Mouse (Mus musculus): ENCODE results near the gene Ppwd1. TPM values are rescaled to one million over a fixed set of nuclear protein-coding genes. Genes with fewer than 3 reads are reported as not detected.

Ppwd1 gene
- polyA plus RNA-seq, 1 experiment, result 1.8 TPM

DNA sequence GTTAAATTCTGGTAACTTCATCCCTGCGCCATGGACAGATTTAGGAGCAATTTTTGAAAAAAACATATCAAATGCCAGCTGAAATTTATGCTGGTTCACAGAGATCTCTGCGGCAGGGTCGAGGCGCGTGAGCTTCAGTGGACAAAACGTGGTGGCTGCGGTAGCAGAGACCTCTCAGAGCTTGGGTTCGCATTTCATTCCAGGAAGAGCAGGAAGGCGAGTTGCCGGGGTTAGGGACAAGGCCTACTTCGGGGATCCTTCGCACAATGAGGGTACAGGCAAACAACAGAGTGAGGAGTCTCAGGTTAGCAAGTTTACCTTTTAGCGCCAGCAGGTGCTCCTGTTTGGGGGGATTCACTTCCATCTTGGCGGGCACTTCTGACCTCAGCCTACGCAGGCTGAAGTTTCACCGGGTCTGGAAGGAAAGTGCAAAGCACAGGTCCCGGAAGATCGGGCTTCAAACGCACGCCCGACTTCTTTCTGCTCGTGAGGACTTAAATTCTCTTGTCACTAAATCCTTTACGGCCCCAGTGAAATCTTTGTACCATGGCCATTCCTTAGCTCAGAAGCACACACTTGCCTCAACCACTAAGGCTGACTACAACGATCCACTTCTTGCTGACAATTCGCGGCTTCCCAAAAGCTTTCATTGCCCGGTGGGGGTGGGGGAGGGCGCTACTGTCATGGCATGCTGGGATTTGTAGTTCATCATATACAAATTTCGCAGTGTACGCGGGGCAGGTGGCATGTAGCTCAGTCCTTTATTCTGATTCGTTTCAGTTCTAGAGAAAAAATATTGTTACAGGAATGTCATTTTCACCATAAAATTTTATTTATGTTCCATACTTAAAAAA is 50.6 kb downstream of the Ppwd1 start, which contains the start of gene Trappc13:
Trappc13 (minus strand) TSS at position 674 of the 854 bp plus-strand sequence.
- H3K4me3 ChIP-seq (replicated peaks), result peak within 1 kb of the TSS; percentile 99

DNA sequence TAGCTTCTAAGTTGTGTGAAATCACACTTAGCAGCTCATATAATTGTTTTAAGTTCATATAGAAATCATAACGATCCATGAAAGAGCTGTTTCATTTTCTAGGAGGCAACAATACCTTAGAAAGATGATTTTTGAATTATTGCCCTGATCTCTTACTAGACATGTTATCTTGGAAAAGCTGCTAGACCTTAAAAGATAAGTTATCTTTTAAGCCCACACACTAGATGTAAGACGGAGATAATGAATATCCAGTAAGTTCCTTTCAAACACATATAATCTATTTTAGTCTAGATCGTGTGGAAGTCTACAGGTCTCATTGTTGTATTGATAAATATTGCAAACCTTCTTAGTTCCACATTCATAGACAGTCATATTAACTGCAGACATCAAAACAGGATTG is 51.8 kb downstream of the Ppwd1 start:
- Histone ChIP-seq H3K4me1 (peaks cover 34% of the 10 kb centered on the region), H3K27me3 (replicated peaks) (no peaks in the 10 kb centered on the region), H3K4me3 (replicated peaks) (peak overlapping the region; percentile 99), H3K9me3 (no peaks in the 10 kb centered on the region), H3K36me3 (replicated peaks; ENCODE audit: low read length) (peaks cover 26% of the 10 kb centered on the region)
- TF ChIP-seq GATA1 (IDR thresholded peaks at IDR 0.05; ENCODE audit: borderline replicate concordance, low read length) (no peak), FLI1 (IDR thresholded peaks at IDR 0.05; ENCODE audit: low read length) (no peak)

More for the DNA sequence above, 50.6 kb downstream of the Ppwd1 start, which contains the start of gene Trappc13:
- no peaks in the 10 kb centered on the region for H3K27me3 ChIP-seq (replicated peaks)
- H3K9me3 ChIP-seq, result no peaks in the 10 kb centered on the region
- H3K36me3 ChIP-seq (replicated peaks; ENCODE audit: low read length), result peaks cover 36% of the 10 kb centered on the region
- no peak for TF ChIP-seq GATA1 (IDR thresholded peaks at IDR 0.05; ENCODE audit: borderline replicate concordance, low read length)
- no peak for TF ChIP-seq FLI1 (IDR thresholded peaks at IDR 0.05; ENCODE audit: low read length)
- peaks cover 28% of the 10 kb centered on the region for H3K4me1 ChIP-seq

DNA sequence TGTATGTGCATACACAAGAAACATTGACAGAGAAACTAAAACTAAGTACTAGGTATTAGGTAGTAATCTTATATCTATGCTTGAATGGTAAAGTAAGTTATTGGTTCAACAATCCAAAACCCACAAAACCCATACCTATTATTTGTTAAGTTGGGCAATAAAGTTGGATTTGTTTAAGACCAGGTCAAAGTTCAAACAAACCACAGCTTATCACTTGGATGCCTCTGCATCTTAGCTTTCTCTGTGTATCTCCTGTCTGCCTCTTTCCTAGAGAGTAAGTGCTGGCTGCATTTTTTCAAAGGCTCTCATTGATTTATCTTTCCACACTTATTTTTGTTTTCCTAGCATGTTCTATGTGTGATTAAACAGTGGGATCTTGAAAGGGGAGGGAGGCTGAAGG is 56.1 kb downstream of the Ppwd1 start:
- H3K4me3 ChIP-seq (replicated peaks), result no peak overlapping the region
- H3K4me1 ChIP-seq, result peaks cover 32% of the 10 kb centered on the region
- no peaks in the 10 kb centered on the region for H3K9me3 ChIP-seq
- TF ChIP-seq GATA1 (IDR thresholded peaks at IDR 0.05; ENCODE audit: borderline replicate concordance, low read length), result no peak
- TF ChIP-seq FLI1 (IDR thresholded peaks at IDR 0.05; ENCODE audit: low read length), result no peak
- H3K27me3 ChIP-seq (replicated peaks), result no peaks in the 10 kb centered on the region
- peaks cover 39% of the 10 kb centered on the region for H3K36me3 ChIP-seq (replicated peaks; ENCODE audit: low read length)

DNA sequence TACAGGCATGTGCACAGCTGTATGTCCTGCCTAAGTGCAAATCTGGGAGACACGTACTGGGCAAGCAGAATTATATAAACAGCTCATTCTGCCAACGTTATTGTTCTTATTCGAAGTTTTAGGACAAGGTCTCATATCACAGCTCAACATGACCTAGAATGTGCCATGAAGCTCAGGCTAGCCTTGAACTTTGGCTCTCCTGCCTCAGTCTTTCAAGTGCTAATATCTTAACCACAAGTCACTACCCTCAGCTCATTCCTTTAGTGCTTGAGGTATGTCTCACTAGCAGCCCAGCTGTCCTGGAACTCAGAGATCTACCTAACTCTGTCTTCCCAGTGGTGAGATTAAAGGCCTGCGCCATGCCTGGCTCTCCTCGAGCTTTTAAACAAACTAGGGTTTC is 56.9 kb downstream of the Ppwd1 start:
- peaks cover 46% of the 10 kb centered on the region for H3K36me3 ChIP-seq (replicated peaks; ENCODE audit: low read length)

DNA sequence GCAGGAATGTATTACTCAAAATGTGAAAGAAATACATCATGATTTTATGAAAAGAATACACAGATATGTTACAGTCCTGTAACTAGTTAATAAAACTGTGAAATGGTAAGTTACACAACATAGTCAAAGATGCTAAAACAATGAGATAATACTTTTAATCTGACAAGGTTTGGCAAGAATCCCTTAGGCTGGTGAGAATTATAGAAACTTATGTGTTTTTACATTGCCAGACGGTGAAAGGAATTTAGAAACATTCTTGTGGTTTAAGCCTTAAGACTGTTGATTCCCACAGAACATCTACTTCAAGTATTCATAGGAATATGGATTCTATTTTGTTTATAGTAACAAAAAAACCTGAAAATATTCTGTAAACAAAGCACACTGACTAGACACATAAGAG is 73.0 kb downstream of the Ppwd1 start:
- H3K9me3 ChIP-seq, result no peaks in the 10 kb centered on the region
- H3K36me3 ChIP-seq (replicated peaks; ENCODE audit: low read length), result peaks cover 85% of the 10 kb centered on the region
- no peak overlapping the region for H3K4me3 ChIP-seq (replicated peaks)
- H3K4me1 ChIP-seq, result peaks cover 3% of the 10 kb centered on the region; the same call in 1 of the 2 replicates
- no peaks in the 10 kb centered on the region for H3K27me3 ChIP-seq (replicated peaks)
- no peak for TF ChIP-seq FLI1 (IDR thresholded peaks at IDR 0.05; ENCODE audit: low read length)
- no peak for TF ChIP-seq GATA1 (IDR thresholded peaks at IDR 0.05; ENCODE audit: borderline replicate concordance, low read length)

More for the DNA sequence above, 56.9 kb downstream of the Ppwd1 start:
- no peaks in the 10 kb centered on the region for H3K9me3 ChIP-seq
- TF ChIP-seq FLI1 (IDR thresholded peaks at IDR 0.05; ENCODE audit: low read length) (no peak), GATA1 (IDR thresholded peaks at IDR 0.05; ENCODE audit: borderline replicate concordance, low read length) (no peak)
- H3K4me1 ChIP-seq, result peaks cover 26% of the 10 kb centered on the region
- no peaks in the 10 kb centered on the region for H3K27me3 ChIP-seq (replicated peaks)
- H3K4me3 ChIP-seq (replicated peaks), result no peak overlapping the region

Other genes with a start within 250 kb of the Ppwd1 start
- gene Nln, start 119.2 kb downstream of the Ppwd1 start, polyA plus RNA-seq (2012; ENCODE audit: insufficient read depth, low replicate concordance), result 3.5 and 11.1 TPM in 2 replicates
- gene Sgtb, start 119.1 kb downstream of the Ppwd1 start, polyA plus RNA-seq (2012; ENCODE audit: insufficient read depth, low replicate concordance), result 0.44 TPM in 1 of 2 replicates, not detected in the other
- 2.2 TPM in 1 of 2 replicates, not detected in the other for gene Trappc13, start 50.4 kb downstream of the Ppwd1 start, polyA plus RNA-seq (2012; ENCODE audit: insufficient read depth, low replicate concordance)
- gene Trim23, start 50.0 kb downstream of the Ppwd1 start, polyA plus RNA-seq (2012; ENCODE audit: insufficient read depth, low replicate concordance), result 0.02 TPM in 1 of 2 replicates, not detected in the other
- gene Cenpk, start 232 bp downstream of the Ppwd1 start, polyA plus RNA-seq (2012; ENCODE audit: insufficient read depth, low replicate concordance), result not detected in 2 replicates
- 0.02 TPM in 1 of 2 replicates, not detected in the other for gene Adamts6, start 59.0 kb upstream of the Ppwd1 start, polyA plus RNA-seq (2012; ENCODE audit: insufficient read depth, low replicate concordance)

Measured in megakaryocyte, embryonic 14.5 days (primary cell).